In genomic region chr2:75028151-75028550, GRCm38 (mm10) we compare ENCODE assay signal across 15 mouse cellular contexts.
"Had no signal": no experiment of that assay in that cellular context is flagged by ENCODE, and none has a peak within 500 bp of the region (broad histone marks: within the 10 kb centered on the region; RNA-seq: fewer than 3 reads in every experiment).

No protein-coding gene starts in this region.

- H3K4me2 ChIP-seq: limb, embryonic 15.5 days; liver, embryonic 12.5 days; lung, embryonic 14.5 days; midbrain, embryonic 12.5 days; neural tube, embryonic 13.5 days; stomach, embryonic 15.5 days had no signal

- H3K27ac ChIP-seq: kidney, postnatal 0 days; limb, embryonic 15.5 days; liver, embryonic 12.5 days; midbrain, embryonic 12.5 days; neural tube, embryonic 13.5 days; stomach, embryonic 15.5 days had no signal

- H3K9ac ChIP-seq: limb, embryonic 15.5 days; liver, embryonic 12.5 days; lung, embryonic 14.5 days; midbrain, embryonic 12.5 days; neural tube, embryonic 13.5 days; stomach, embryonic 15.5 days had no signal

- DNase-seq: kidney, adult 2 months; kidney, postnatal 36 days; layer of hippocampus, adult 9-11 months; left cerebral cortex, postnatal 4 days; lung, embryonic 14.5 days; retina, postnatal 1 day; thymus, adult 2 months; thymus, postnatal 4 days had no signal

- ATAC-seq: liver, embryonic 12.5 days; midbrain, embryonic 16.5 days had no signal

- H3K9me3 ChIP-seq: limb, embryonic 15.5 days; liver, embryonic 12.5 days; midbrain, embryonic 12.5 days; neural tube, embryonic 13.5 days; stomach, embryonic 15.5 days had no signal

- H3K27me3 ChIP-seq: midbrain, embryonic 12.5 days; neural tube, embryonic 13.5 days had no signal

- H3K4me3 ChIP-seq: limb, embryonic 15.5 days; liver, embryonic 12.5 days; midbrain, embryonic 12.5 days; neural tube, embryonic 13.5 days; stomach, embryonic 15.5 days had no signal

- H3K36me3 ChIP-seq: limb, embryonic 15.5 days; liver, embryonic 12.5 days; midbrain, embryonic 12.5 days; neural tube, embryonic 13.5 days; stomach, embryonic 15.5 days had no signal

- H3K4me1 ChIP-seq: liver, embryonic 12.5 days; midbrain, embryonic 12.5 days; stomach, embryonic 15.5 days had no signal
